10 mouse cellular contexts compared by ENCODE assay signal in genomic region chr6:37473674-37474342, GRCm38 (mm10). TPM values are rescaled to one million over a fixed set of nuclear protein-coding genes. Genes with fewer than 3 reads are reported as not detected.
DNase-seq lines count a peak whose midpoint lies in the region; ATAC-seq lines count a peak whose summit lies in the region.
"Had no signal": no experiment of that assay in that cellular context is flagged by ENCODE, and none has a peak within 500 bp of the region (broad histone marks: within the 10 kb centered on the region; RNA-seq: fewer than 3 reads in every experiment).

No protein-coding gene starts in this region.

- whole genome bisulfite sequencing in heart, embryonic 12.5 days, result 74% methylated on average over 4 of the region's 4 CpGs

- H3K4me2 ChIP-seq in heart, embryonic 12.5 days, result no peak overlapping the region

- H3K4me1 ChIP-seq in heart, embryonic 12.5 days (replicated peaks), result no peaks in the 10 kb centered on the region

- H3K36me3 ChIP-seq in heart, embryonic 12.5 days, result no peaks in the 10 kb centered on the region

- no peaks in the 10 kb centered on the region for H3K9me3 ChIP-seq in heart, embryonic 12.5 days (replicated peaks)

- peak; percentile 37 for DNase-seq in heart, adult 11 months
- peak; percentile 43 for DNase-seq in urinary bladder, postnatal 14 days (ENCODE audit: low spot score)
- no peak for DNase-seq in urinary bladder, postnatal 4 days (ENCODE audit: low spot score in 2 of 2)
- peak; percentile 38 to 71 for DNase-seq in kidney, postnatal 25 days
- peak; percentile 59 for DNase-seq in thymus, postnatal 0 days (ENCODE audit: low spot score)
- no peak for DNase-seq in cerebellum, adult 11-12 months

- H3K9ac ChIP-seq in heart, embryonic 12.5 days, result no peak overlapping the region

- no peaks in the 10 kb centered on the region for H3K27me3 ChIP-seq in heart, embryonic 12.5 days (replicated peaks)

- H3K4me3 ChIP-seq in heart, embryonic 12.5 days, result no peak overlapping the region

- H3K27ac ChIP-seq in heart, embryonic 12.5 days (ENCODE audit: poor library complexity, severe bottlenecking), result no peak overlapping the region

- ATAC-seq in heart, embryonic 12.5 days (ENCODE audit: insufficient number of reproducible peaks, low FRiP score), result no peak
- ATAC-seq in erythroid progenitor cell, adult 5-6 weeks (replicated peaks; ENCODE audit: low FRiP score, poor library complexity, severe bottlenecking), result no peak

RNA-seq across cellular contexts. Expression of gene Creb3l2, which starts 31.9 kb away (rescaled TPM):
- 49.4 and 52.2 TPM in 2 replicates for polyA plus RNA-seq in heart, embryonic 12.5 days (2016; fragmentation: Nextera tagmentation; extraction: Ambion mirVana)
- polyA plus RNA-seq in thymus, postnatal 0 days (2015; fragmentation: Nextera tagmentation; extraction: Ambion mirVana), result 6.2 and 6.6 TPM in 2 replicates
- total RNA-seq in erythroid progenitor cell, adult 5-6 weeks (2015; ENCODE audit: low replicate concordance), result 1.7 and 4.7 TPM in 2 replicates
- 0.38 and 1.4 TPM in 2 replicates for total RNA-seq in erythroid progenitor cell, adult 5-6 weeks (2017; ENCODE audit: low replicate concordance)

RNA-seq across cellular contexts. Expression of gene Akr1d1, which starts 56.2 kb away (rescaled TPM):
- not detected in 2 replicates for polyA plus RNA-seq in heart, embryonic 12.5 days (2016; fragmentation: Nextera tagmentation; extraction: Ambion mirVana)
- not detected in 2 replicates for polyA plus RNA-seq in thymus, postnatal 0 days (2015; fragmentation: Nextera tagmentation; extraction: Ambion mirVana)
- total RNA-seq in erythroid progenitor cell, adult 5-6 weeks (2015; ENCODE audit: low replicate concordance), result not detected in 2 replicates
- not detected in 2 replicates for total RNA-seq in erythroid progenitor cell, adult 5-6 weeks (2017; ENCODE audit: low replicate concordance)
- polyA plus RNA-seq: frontal cortex, adult 2 months; small intestine, adult 2 months had no signal

Comparison
In these comparisons a context has a peak if more than half of its experiments do, and no peak if none do; other contexts are left out.
1. DNase-seq: peak in heart, adult 11 months (single experiment), urinary bladder, postnatal 14 days (single experiment), kidney, postnatal 25 days (2 of 2) and thymus, postnatal 0 days (single experiment); none in urinary bladder, postnatal 4 days (0 of 2) and cerebellum, adult 11-12 months (single experiment).